Mouse (Mus musculus) liver, embryonic 15.5 days (tissue): ENCODE results near the gene Sqor. TPM values are rescaled to one million over a fixed set of nuclear protein-coding genes. Genes with fewer than 3 reads are reported as not detected.
A peak's percentile ranks its signal among the peaks of the same experiment; 100 is the strongest.

Source experiments
- ATAC-seq: fragments of 200-750 bp; cut with Nextera tagmentation; 2 replicates; pipeline ENCODE4 v1.8.0; 2017; ENCODE audit warnings: moderate number of reproducible peaks, mild to moderate bottlenecking, moderate library complexity; ENCODE audit not compliant: insufficient read depth
- H3K27ac ChIP-seq: fragments of 300-500 bp; sonication (generic); replicated peaks from 2 replicates; pipeline ENCODE4 v1.5.1; 2015; ENCODE audit warnings: mild to moderate bottlenecking, inconsistent platforms
- H3K27me3 ChIP-seq: fragments of 300-500 bp; sonication (generic); 2 replicates; pipeline ENCODE4 v1.6.1; 2015; ENCODE audit warnings: mild to moderate bottlenecking, inconsistent platforms
- H3K36me3 ChIP-seq: fragments of 300-500 bp; sonication (generic); replicated peaks from 2 replicates; pipeline ENCODE4 v1.6.1; 2015; ENCODE audit warnings: moderate library complexity, mild to moderate bottlenecking, inconsistent platforms
- H3K4me1 ChIP-seq: fragments of 300-500 bp; sonication (generic); replicated peaks from 2 replicates; pipeline ENCODE4 v1.6.1; 2015; ENCODE audit warnings: inconsistent platforms
- H3K4me2 ChIP-seq: fragments of 300-500 bp; sonication (generic); 2 replicates; pipeline ENCODE4 v1.6.1; 2015; ENCODE audit warnings: moderate library complexity, mild to moderate bottlenecking, inconsistent platforms
- H3K4me3 ChIP-seq: fragments of 300-500 bp; sonication (generic); replicated peaks from 2 replicates; pipeline ENCODE4 v1.5.1; 2015; ENCODE audit warnings: mild to moderate bottlenecking, inconsistent platforms
- H3K9ac ChIP-seq: fragments of 300-500 bp; sonication (generic); 2 replicates; pipeline ENCODE4 v1.6.1; 2015; ENCODE audit warnings: moderate library complexity, mild to moderate bottlenecking, inconsistent platforms
- H3K9me3 ChIP-seq: fragments of 300-500 bp; sonication (generic); replicated peaks from 2 replicates; pipeline ENCODE4 v1.6.1; 2016; ENCODE audit warnings: inconsistent platforms
- WGBS: fragments of 180-500 bp; shearing (Covaris S2); methylation state at CpG from one replicate; pipeline ENCODE4 v1.1.7; 2015; ENCODE audit warnings: mixed read lengths; ENCODE audit not compliant: insufficient replicate concordance; 5-methylcytosine and 5-hydroxymethylcytosine counted together
- polyA plus RNA-seq: library from polyadenylated mRNA; unstranded; fragments of >200 nt; fragmentation: Nextera tagmentation; extraction: Ambion mirVana; gene quantifications from 2 replicates; pipeline ENCODE4 v1.2.1, GENCODE M21; 2015

Gene Sqor
- polyA plus RNA-seq, 1 experiment from 2014 or later: 7.3 TPM

DNA sequence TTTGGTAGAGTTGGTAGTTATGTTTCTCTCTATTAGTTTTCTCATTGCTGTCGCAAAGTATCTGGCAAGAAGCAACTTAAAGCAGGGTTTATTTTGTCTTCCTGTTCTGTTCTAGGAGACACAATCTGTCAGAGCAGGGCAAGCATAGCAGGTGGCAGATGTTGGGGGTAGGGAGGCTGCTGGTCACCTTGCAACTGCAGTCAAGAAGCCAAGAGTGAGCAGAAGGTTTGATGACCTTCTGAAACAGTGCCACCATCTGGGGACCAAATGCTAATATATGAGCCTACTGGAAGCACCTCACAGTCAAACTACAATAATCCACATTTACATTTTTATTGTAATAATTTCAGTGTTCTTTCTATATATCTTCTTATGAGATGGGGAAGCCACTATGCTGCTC is 5.2 kb upstream of the Sqor start:
- no peaks in the 10 kb centered on the region for H3K36me3 ChIP-seq
- no peak overlapping the region for H3K4me2 ChIP-seq
- no peak overlapping the region for H3K27ac ChIP-seq
- no peaks in the 10 kb centered on the region for H3K9me3 ChIP-seq
- peaks cover 5% of the 10 kb centered on the region; the same call in 1 of the 2 replicates for H3K4me1 ChIP-seq
- ATAC-seq: no peak
- WGBS: 60% methylated on average over 1 of the region's 1 CpGs
- peaks cover 9% of the 10 kb centered on the region; the same call in 1 of the 2 replicates for H3K27me3 ChIP-seq
- no peak overlapping the region for H3K4me3 ChIP-seq
- H3K9ac ChIP-seq: no peak overlapping the region

DNA sequence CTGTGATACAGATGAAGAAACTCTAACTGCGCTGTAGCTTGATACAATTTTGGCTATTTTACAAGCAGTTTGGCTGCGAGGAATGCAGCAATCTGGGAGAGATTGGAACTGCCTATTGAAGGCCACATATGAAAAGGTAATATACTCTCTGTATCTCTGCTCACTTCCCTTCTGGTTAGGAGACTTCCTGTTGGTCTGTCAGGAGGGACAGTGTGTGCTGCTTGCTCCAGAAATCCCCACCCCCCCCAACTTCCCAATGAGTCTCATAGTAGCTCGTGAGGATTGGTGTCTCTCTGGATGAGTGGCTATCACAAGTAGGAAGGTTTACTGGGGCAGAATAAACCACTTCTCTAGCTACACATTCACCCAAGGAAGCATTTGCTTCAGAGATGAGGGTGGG is 2.0 kb upstream of the Sqor start:
- no peaks in the 10 kb centered on the region for H3K36me3 ChIP-seq
- H3K4me2 ChIP-seq: no peak overlapping the region
- no peaks in the 10 kb centered on the region for H3K9me3 ChIP-seq
- H3K27ac ChIP-seq: no peak overlapping the region
- peaks cover 13% of the 10 kb centered on the region; the same call in 1 of the 2 replicates for H3K4me1 ChIP-seq
- no peak overlapping the region for H3K9ac ChIP-seq
- 33% methylated on average over 3 of the region's 3 CpGs for WGBS
- H3K4me3 ChIP-seq: no peak overlapping the region
- H3K27me3 ChIP-seq: peaks cover 19% of the 10 kb centered on the region; the same call in 1 of the 2 replicates
- no peak for ATAC-seq

DNA sequence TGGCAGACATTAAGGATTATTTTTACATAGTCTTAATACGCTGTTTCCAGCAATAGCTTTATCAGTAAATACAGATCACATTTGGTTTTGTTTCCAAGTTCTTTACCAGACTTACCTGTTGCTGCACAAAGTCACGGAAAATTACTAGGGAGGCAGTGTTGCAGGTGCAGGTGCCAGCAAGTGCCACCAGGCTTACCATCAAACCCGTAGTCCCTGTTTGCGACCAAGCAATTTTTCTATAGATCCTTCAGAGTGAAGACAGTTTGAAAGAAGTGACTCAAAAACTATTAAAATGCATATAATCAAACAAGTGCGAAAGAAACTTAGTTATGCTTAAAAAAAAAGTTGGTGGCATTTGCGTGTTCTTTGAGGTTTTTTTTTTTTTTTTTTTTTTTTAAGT is 511 bp upstream of the Sqor start:
- H3K9ac ChIP-seq: no peak overlapping the region
- H3K9me3 ChIP-seq: no peaks in the 10 kb centered on the region
- no peak overlapping the region for H3K4me3 ChIP-seq
- H3K4me1 ChIP-seq: peaks cover 13% of the 10 kb centered on the region; the same call in 1 of the 2 replicates
- H3K27me3 ChIP-seq: peaks cover 19% of the 10 kb centered on the region; the same call in 1 of the 2 replicates
- no peak for ATAC-seq
- H3K36me3 ChIP-seq: no peaks in the 10 kb centered on the region
- 51% methylated on average over 6 of the region's 6 CpGs for WGBS
- peak overlapping the region; percentile 75; the same call in 1 of the 2 replicates for H3K4me2 ChIP-seq
- no peak overlapping the region for H3K27ac ChIP-seq

- H3K36me3 ChIP-seq: no peaks in the 10 kb centered on the region
- peak overlapping the region; percentile 57 for H3K4me3 ChIP-seq
- H3K27me3 ChIP-seq: peaks cover 19% of the 10 kb centered on the region; the same call in 1 of the 2 replicates
- WGBS: 24% methylated on average over 3 of the region's 3 CpGs
- peaks cover 13% of the 10 kb centered on the region; the same call in 1 of the 2 replicates for H3K4me1 ChIP-seq
- H3K4me2 ChIP-seq: peak overlapping the region; percentile 75
- no peak for ATAC-seq
- no peaks in the 10 kb centered on the region for H3K9me3 ChIP-seq
- peak overlapping the region; percentile 40; the same call in 1 of the 2 replicates for H3K9ac ChIP-seq
- H3K27ac ChIP-seq: no peak overlapping the region
Measured at GRCm38 (mm10) chr2:122765794-122766145, 733 bp downstream of the Sqor start.

GRCm38 (mm10) chr2:122771002-122771401 is 6.0 kb downstream of the Sqor start:
- Histone ChIP-seq H3K36me3 (no peaks in the 10 kb centered on the region), H3K9me3 (no peaks in the 10 kb centered on the region), H3K4me3 (no peak overlapping the region), H3K4me2 (no peak overlapping the region), H3K4me1 (no peaks in the 10 kb centered on the region), H3K27ac (no peak overlapping the region), H3K9ac (no peak overlapping the region), H3K27me3 (peaks cover 11% of the 10 kb centered on the region; the same call in 1 of the 2 replicates)
- peak; percentile 52; the same call in 1 of the 2 replicates for ATAC-seq
- 43% methylated on average over 2 of the region's 2 CpGs for WGBS

GRCm38 (mm10) chr2:122772899-122773298 is 7.9 kb downstream of the Sqor start:
- no peak for ATAC-seq
- 60% methylated on average over 1 of the region's 1 CpGs for WGBS
- no peaks in the 10 kb centered on the region for H3K9me3 ChIP-seq
- H3K9ac ChIP-seq: no peak overlapping the region
- no peak overlapping the region for H3K4me3 ChIP-seq
- H3K36me3 ChIP-seq: no peaks in the 10 kb centered on the region
- no peak overlapping the region for H3K27ac ChIP-seq
- H3K4me1 ChIP-seq: no peaks in the 10 kb centered on the region
- H3K4me2 ChIP-seq: no peak overlapping the region
- no peaks in the 10 kb centered on the region for H3K27me3 ChIP-seq

GRCm38 (mm10) chr2:122775491-122775890 is 10.5 kb downstream of the Sqor start:
- no peak overlapping the region for H3K4me3 ChIP-seq
- no peak overlapping the region for H3K9ac ChIP-seq
- H3K27me3 ChIP-seq: no peaks in the 10 kb centered on the region
- no peaks in the 10 kb centered on the region for H3K9me3 ChIP-seq
- no peaks in the 10 kb centered on the region for H3K4me1 ChIP-seq
- ATAC-seq: no peak
- 38% methylated on average over 1 of the region's 1 CpGs for WGBS
- no peak overlapping the region for H3K27ac ChIP-seq
- H3K4me2 ChIP-seq: no peak overlapping the region
- H3K36me3 ChIP-seq: no peaks in the 10 kb centered on the region

DNA sequence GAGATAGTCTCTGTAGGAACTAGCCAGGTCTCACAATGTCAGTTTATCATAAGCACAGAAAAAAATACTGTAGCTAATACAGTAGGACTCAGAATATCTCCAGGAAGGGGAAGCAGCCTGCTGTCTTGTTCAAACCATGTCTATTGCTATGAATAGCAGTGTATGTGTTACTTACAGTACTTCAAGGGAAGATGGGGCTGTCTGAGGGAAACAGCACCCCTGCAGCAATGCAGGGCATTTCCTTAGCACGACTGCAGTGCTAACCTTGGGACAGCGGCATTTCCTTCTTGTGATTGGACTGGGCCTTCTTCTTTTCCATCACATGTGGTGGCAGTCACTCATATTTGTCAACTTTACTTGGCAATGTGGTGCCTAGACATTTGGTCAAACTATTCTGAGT is 11.8 kb downstream of the Sqor start:
- Histone ChIP-seq H3K4me1 (no peaks in the 10 kb centered on the region), H3K9me3 (no peaks in the 10 kb centered on the region), H3K27ac (no peak overlapping the region), H3K4me3 (no peak overlapping the region), H3K9ac (no peak overlapping the region), H3K36me3 (no peaks in the 10 kb centered on the region), H3K27me3 (no peaks in the 10 kb centered on the region), H3K4me2 (no peak overlapping the region)
- no peak for ATAC-seq
- 23% methylated on average over 2 of the region's 2 CpGs for WGBS

DNA sequence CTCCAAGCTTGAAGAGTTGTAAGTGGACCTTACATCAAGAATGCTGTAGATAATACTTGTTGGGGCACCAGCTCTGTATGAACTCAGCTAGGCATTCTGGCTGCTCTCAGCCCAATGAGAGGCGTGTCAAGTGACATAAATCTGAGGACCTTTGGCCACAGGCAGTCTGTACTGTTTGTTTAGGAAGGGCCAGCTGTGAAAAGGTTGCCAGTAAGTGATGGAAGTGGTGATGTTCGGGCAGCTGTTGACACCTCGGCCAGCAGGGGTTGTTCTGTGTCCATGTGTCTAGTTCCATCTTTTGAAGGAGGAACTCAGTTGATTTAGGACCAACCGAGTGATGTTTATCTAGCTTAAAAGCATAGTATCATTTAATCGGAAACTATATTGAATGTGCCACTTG is 14.9 kb downstream of the Sqor start:
- no peaks in the 10 kb centered on the region for H3K27me3 ChIP-seq
- H3K9ac ChIP-seq: no peak overlapping the region
- H3K27ac ChIP-seq: no peak overlapping the region
- H3K36me3 ChIP-seq: no peaks in the 10 kb centered on the region
- no peak overlapping the region for H3K4me3 ChIP-seq
- H3K4me2 ChIP-seq: no peak overlapping the region
- no peaks in the 10 kb centered on the region for H3K9me3 ChIP-seq
- 42% methylated on average over 5 of the region's 5 CpGs for WGBS
- ATAC-seq: no peak
- H3K4me1 ChIP-seq: no peaks in the 10 kb centered on the region

DNA sequence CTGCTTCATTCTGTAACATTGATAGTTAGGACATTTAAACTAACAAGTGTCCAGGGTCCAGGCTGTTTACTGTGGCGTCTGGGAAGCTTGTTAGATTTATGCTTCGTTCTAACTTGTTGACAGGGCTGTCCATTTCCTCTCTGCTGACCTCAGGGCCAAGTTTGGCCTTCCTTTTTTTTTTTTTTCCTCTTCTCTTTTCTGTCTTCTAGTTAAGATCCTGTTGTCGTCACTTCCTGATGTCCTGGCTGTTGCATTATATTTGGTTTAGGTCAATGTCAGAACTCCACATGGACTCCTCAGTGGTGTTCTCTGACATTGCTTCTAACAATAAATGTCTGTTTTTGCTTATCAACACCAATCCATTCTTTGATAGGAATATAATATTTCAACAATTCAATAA is 15.4 kb downstream of the Sqor start:
- Histone ChIP-seq H3K4me2 (no peak overlapping the region), H3K36me3 (no peaks in the 10 kb centered on the region), H3K4me3 (no peak overlapping the region), H3K4me1 (no peaks in the 10 kb centered on the region), H3K9ac (no peak overlapping the region), H3K9me3 (no peaks in the 10 kb centered on the region), H3K27ac (no peak overlapping the region), H3K27me3 (no peaks in the 10 kb centered on the region)
- WGBS: 11% methylated on average over 3 of the region's 3 CpGs
- ATAC-seq: no peak

DNA sequence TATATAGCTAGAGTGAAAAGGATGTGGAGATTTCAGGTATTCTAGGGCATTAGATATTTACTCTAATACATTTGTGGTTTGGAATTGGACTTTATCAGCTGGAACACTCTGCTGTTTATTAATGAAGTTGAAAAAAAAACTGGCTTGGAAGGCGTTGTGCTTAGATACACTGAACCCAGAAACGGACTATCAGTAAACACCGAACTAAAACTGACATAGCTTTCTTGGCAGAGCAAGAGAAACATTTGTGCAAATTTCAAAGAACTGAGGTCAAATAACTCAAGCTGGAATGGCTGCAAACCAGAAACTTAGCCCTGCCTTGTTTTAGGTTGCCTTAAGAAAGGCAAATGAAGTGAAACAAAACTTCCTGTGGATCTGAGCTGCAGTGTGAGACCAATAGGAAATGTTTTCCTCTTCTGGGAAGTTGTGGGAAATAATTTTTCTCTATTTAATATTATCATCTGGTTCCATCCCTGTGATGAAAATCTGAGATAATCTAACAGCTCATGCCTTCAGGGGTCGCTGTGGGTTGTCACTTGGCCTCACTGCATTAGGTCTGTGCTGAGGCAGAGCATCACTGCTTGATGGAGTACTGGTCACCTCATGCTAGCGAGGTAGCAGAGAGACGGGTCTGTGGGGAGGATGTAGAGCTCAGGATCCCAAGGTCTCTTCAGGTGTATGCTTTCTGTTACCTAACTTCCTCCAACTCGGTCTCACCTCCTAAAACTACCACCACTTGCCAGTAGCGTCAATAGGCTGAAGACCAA is 16.7 kb downstream of the Sqor start:
- Histone ChIP-seq H3K27me3 (no peaks in the 10 kb centered on the region), H3K9me3 (no peaks in the 10 kb centered on the region), H3K27ac (no peak overlapping the region), H3K4me2 (no peak overlapping the region), H3K36me3 (no peaks in the 10 kb centered on the region), H3K9ac (no peak overlapping the region), H3K4me1 (no peaks in the 10 kb centered on the region), H3K4me3 (no peak overlapping the region)
- 42% methylated on average over 8 of the region's 8 CpGs for WGBS
- no peak for ATAC-seq

GRCm38 (mm10) chr2:122783730-122784129 is 18.7 kb downstream of the Sqor start:
- WGBS: 54% methylated on average over 2 of the region's 2 CpGs
- H3K4me2 ChIP-seq: no peak overlapping the region
- no peaks in the 10 kb centered on the region for H3K9me3 ChIP-seq
- no peak overlapping the region for H3K27ac ChIP-seq
- no peaks in the 10 kb centered on the region for H3K36me3 ChIP-seq
- H3K27me3 ChIP-seq: no peaks in the 10 kb centered on the region
- H3K4me3 ChIP-seq: no peak overlapping the region
- H3K4me1 ChIP-seq: no peaks in the 10 kb centered on the region
- no peak for ATAC-seq
- H3K9ac ChIP-seq: no peak overlapping the region
